ENCODE assay signal across 8 mouse cellular contexts in the genomic region with DNA sequence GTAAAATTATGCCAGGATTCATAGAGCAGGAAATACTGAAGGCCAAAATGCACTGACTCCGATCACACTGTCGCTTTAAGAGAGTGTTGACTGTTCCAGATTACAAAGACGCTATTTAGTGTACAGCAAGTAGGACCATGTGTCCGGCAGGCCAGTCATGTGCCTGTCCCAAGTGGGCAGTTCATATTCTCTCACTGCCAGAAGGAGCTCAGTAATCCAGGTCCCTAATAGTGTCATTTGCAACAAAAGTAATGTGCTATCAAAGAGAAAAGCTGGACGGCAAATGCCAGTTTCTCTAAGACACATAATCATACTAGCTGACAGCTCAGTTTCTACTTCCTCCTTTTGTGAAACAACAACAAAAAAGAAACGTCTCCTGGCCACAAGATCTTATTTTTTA. TPM values are rescaled to one million over a fixed set of nuclear protein-coding genes. Genes with fewer than 3 reads are reported as not detected.
A peak's percentile ranks its signal among the peaks of the same experiment; 100 is the strongest.
DNase-seq lines count a peak whose midpoint lies in the region; ATAC-seq and TF ChIP-seq lines count a peak whose summit lies in the region.

No protein-coding gene starts in this region.

- TF ChIP-seq POLR2A in olfactory bulb, adult 2 months (IDR thresholded peaks at IDR 0.05; ENCODE audit: insufficient read depth, low read depth, low read length), result no peak

- H3K27ac ChIP-seq in gastrocnemius, adult 2 months, result peak overlapping the region; percentile 95
- no peak overlapping the region; the same call in 1 of the 2 replicates for H3K27ac ChIP-seq in embryonic facial prominence, embryonic 10.5 days (replicated peaks)
- no peak overlapping the region for H3K27ac ChIP-seq in hindbrain, embryonic 13.5 days
- peak overlapping the region; percentile 78 for H3K27ac ChIP-seq in liver, embryonic 13.5 days
- 0 out of 2 replicates have a peak overlapping the region, but pooled peaks have one; percentile 53 for H3K27ac ChIP-seq in olfactory bulb, adult 2 months (ENCODE audit: insufficient read depth, low read depth, low read length)

- no peaks in the 10 kb centered on the region for H3K27me3 ChIP-seq in embryonic facial prominence, embryonic 10.5 days (replicated peaks; ENCODE audit: low read depth, poor library complexity, severe bottlenecking)
- no peaks in the 10 kb centered on the region for H3K27me3 ChIP-seq in hindbrain, embryonic 13.5 days
- no peaks in the 10 kb centered on the region for H3K27me3 ChIP-seq in liver, embryonic 13.5 days

- H3K4me1 ChIP-seq in embryonic facial prominence, embryonic 10.5 days, result peaks cover 54% of the 10 kb centered on the region
- H3K4me1 ChIP-seq in hindbrain, embryonic 13.5 days (replicated peaks), result peaks cover 44% of the 10 kb centered on the region
- H3K4me1 ChIP-seq in liver, embryonic 13.5 days (replicated peaks), result peaks cover 69% of the 10 kb centered on the region
- H3K4me1 ChIP-seq in olfactory bulb, adult 2 months (ENCODE audit: control insufficient read depth, insufficient read depth, low read length), result no peaks in the 10 kb centered on the region

- no peak overlapping the region for H3K9ac ChIP-seq in hindbrain, embryonic 13.5 days
- H3K9ac ChIP-seq in liver, embryonic 13.5 days, result peak overlapping the region; percentile 74

- DNase-seq in gastrocnemius, adult 2 months, result peak; percentile 18
- DNase-seq in gastrocnemius, postnatal 25 days, result no peak
- no peak for DNase-seq in embryonic facial prominence, embryonic 10.5 days (ENCODE audit: low spot score)
- DNase-seq in liver, embryonic 13.5 days, result no peak
- no peak for DNase-seq in urinary bladder, postnatal 14 days (ENCODE audit: low spot score)
- no peak for DNase-seq in ovary, postnatal 14 days (ENCODE audit: low spot score)

- intact Hi-C loops in gastrocnemius, adult 2 months (cut with DNase I), result loop anchor here (1.0 kb wide), 1 partner anchor 264 kb away; no protein-coding TSS in a partner anchor

- H3K4me2 ChIP-seq in hindbrain, embryonic 13.5 days, result peak overlapping the region; percentile 67
- H3K4me2 ChIP-seq in liver, embryonic 13.5 days, result peak overlapping the region; percentile 99

- 28% methylated on average over 6 of the region's 6 CpGs for WGBS in embryonic facial prominence, embryonic 10.5 days
- WGBS in hindbrain, embryonic 13.5 days, result 28% methylated on average over 6 of the region's 6 CpGs
- 19% methylated on average over 6 of the region's 6 CpGs for whole genome bisulfite sequencing in liver, embryonic 13.5 days (ENCODE audit: insufficient replicate concordance)
- WGBS in olfactory bulb, adult 2 months, result 40% methylated on average over 6 of the region's 6 CpGs

- TF ChIP-seq CTCF in gastrocnemius, adult 2 months (IDR thresholded peaks at IDR 0.05), result no peak
- TF ChIP-seq CTCF in olfactory bulb, adult 2 months (IDR thresholded peaks at IDR 0.05; ENCODE audit: insufficient read depth, low read depth, low read length), result no peak

- no peaks in the 10 kb centered on the region for H3K36me3 ChIP-seq in embryonic facial prominence, embryonic 10.5 days (replicated peaks)
- H3K36me3 ChIP-seq in hindbrain, embryonic 13.5 days, result no peaks in the 10 kb centered on the region
- no peaks in the 10 kb centered on the region for H3K36me3 ChIP-seq in liver, embryonic 13.5 days

- no peak for ATAC-seq in hindbrain, embryonic 13.5 days (ENCODE audit: low FRiP score)
- no peak for ATAC-seq in liver, embryonic 13.5 days (ENCODE audit: low read depth)

- H3K9me3 ChIP-seq in embryonic facial prominence, embryonic 10.5 days, result no peaks in the 10 kb centered on the region
- H3K9me3 ChIP-seq in hindbrain, embryonic 13.5 days, result no peaks in the 10 kb centered on the region
- no peaks in the 10 kb centered on the region for H3K9me3 ChIP-seq in liver, embryonic 13.5 days (replicated peaks)

- peak overlapping the region; percentile 92 for H3K4me3 ChIP-seq in gastrocnemius, adult 2 months
- H3K4me3 ChIP-seq in embryonic facial prominence, embryonic 10.5 days, result peak overlapping the region; percentile 93; the same call in 1 of the 2 replicates
- H3K4me3 ChIP-seq in hindbrain, embryonic 13.5 days, result peak overlapping the region; percentile 88; the same call in 1 of the 2 replicates
- H3K4me3 ChIP-seq in liver, embryonic 13.5 days (replicated peaks), result peak overlapping the region; percentile 83
- H3K4me3 ChIP-seq in olfactory bulb, adult 2 months (ENCODE audit: insufficient read depth, low read depth, low read length), result no peak overlapping the region

RNA-seq across cellular contexts. Expression of a gene that starts 1.3 kb away (rescaled TPM):
- total RNA-seq in gastrocnemius, adult 2 months (2021), result 100 to 1,000 TPM; 124 to 159 TPM
- 100 to 1,000 TPM in 1 of 2 experiments, 10 to 100 TPM in 1; 92.3 to 113 TPM for total RNA-seq in gastrocnemius, postnatal 25 days (2021)
- 402 and 404 TPM in 2 replicates for polyA plus RNA-seq in embryonic facial prominence, embryonic 10.5 days (2016; fragmentation: Nextera tagmentation; extraction: Ambion mirVana)
- 276 and 277 TPM in 2 replicates for polyA plus RNA-seq in hindbrain, embryonic 13.5 days (2015; fragmentation: Nextera tagmentation; extraction: Ambion mirVana)
- polyA plus RNA-seq in liver, embryonic 13.5 days (2015; fragmentation: Nextera tagmentation; extraction: Ambion mirVana), result 86.4 and 112 TPM in 2 replicates
- 198 TPM in 1 of 2 replicates, not detected in the other for polyA plus RNA-seq in olfactory bulb, adult 2 months (2012; ENCODE audit: insufficient read depth, insufficient read length, low replicate concordance, missing spikeins)

Comparison
In these comparisons a context has a peak if more than half of its experiments do, and no peak if none do; other contexts are left out.
1. H3K27ac ChIP-seq: peak in gastrocnemius, adult 2 months (single experiment), liver, embryonic 13.5 days (single experiment) and olfactory bulb, adult 2 months (single experiment); none in embryonic facial prominence, embryonic 10.5 days (single experiment) and hindbrain, embryonic 13.5 days (single experiment).